Mouse (Mus musculus): ENCODE measurements at regions not wholly inside any gene's neighbourhood (a gene's known extent, or its start where the extent isn't known, plus 50 kb on each side); places are given as distances from the start of the nearest gene placed in this dataset.
"Not testable (repeated sequence)": the region's sequence is repeated elsewhere in the genome, so short reads cannot be mapped to it uniquely, and the experiment has no call there.

DNA sequence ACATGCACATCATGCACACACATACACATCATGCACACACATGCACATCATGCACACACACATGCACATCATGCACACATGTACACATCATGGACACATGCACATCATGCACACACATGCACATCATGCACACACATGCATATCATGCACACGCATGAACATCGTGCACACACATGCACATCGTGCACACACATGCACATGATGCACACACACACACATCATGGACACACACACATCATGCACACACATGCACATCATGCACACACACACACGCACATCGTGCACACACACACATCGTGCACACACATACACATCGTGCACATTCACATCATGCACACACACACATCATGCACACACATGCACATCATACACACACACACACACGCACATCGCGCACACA lies 104.9 kb upstream of the Gcfc2 start:
- dilution Hi-C loops (cut with MboI; ENCODE audit: extremely low pct_ligation_motif_present, extremely low pct_unique_long_range_greater_than_20kb, low sequenced_read_pairs), result no loop called here
- no peak for TF ChIP-seq TBP (conservative IDR thresholded peaks at IDR 0.05; ENCODE audit: low read depth, low read length)
- no peak for TF ChIP-seq CHD2 (IDR thresholded peaks at IDR 0.05; ENCODE audit: low read length)
- H3K9me3 ChIP-seq (replicated peaks; ENCODE audit: low read length), result peaks cover 73% of the 10 kb centered on the region
- no peak for DNase-seq (ENCODE audit: extremely low read depth)
- H3K4me3 ChIP-seq (replicated peaks in 1 of 3; ENCODE audit: low read depth in 2 of 3, low read length in 2 of 3, poor library complexity in 1 of 3), result peak overlapping the region in 1 of 3 experiments; percentile 8
- peaks cover 0 to 2% of the 10 kb centered on the region in 2 experiments for H3K36me3 ChIP-seq (replicated peaks in 1 of 2; ENCODE audit: control insufficient read depth in 1 of 2, insufficient read depth in 1 of 2, low read length in 1 of 2)
- peaks cover 0 to 4% of the 10 kb centered on the region in 2 experiments; a peak in 1 of 4 replicates for H3K4me1 ChIP-seq (ENCODE audit: control insufficient read depth in 1 of 2, insufficient read depth in 2 of 2)
- no peaks in the 10 kb centered on the region for H3K27me3 ChIP-seq (replicated peaks)
- H3K27ac ChIP-seq (ENCODE audit: insufficient read depth, low read depth), result no peak overlapping the region
- no peak overlapping the region for H3K4me2 ChIP-seq (ENCODE audit: insufficient read depth, low read depth, poor library complexity, severe bottlenecking)
- no peaks in the 10 kb centered on the region for H3K79me2 ChIP-seq (replicated peaks; ENCODE audit: control insufficient read depth, extremely low read depth, insufficient read depth, poor library complexity, severe bottlenecking)
- in situ Hi-C loops (cut with MboI; ENCODE audit: low pct_ligation_motif_present, low pct_unique_long_range_greater_than_20kb, low sequenced_read_pairs), result no loop called here
- H3K9ac ChIP-seq (ENCODE audit: insufficient read depth, low read depth), result no peak overlapping the region

DNA sequence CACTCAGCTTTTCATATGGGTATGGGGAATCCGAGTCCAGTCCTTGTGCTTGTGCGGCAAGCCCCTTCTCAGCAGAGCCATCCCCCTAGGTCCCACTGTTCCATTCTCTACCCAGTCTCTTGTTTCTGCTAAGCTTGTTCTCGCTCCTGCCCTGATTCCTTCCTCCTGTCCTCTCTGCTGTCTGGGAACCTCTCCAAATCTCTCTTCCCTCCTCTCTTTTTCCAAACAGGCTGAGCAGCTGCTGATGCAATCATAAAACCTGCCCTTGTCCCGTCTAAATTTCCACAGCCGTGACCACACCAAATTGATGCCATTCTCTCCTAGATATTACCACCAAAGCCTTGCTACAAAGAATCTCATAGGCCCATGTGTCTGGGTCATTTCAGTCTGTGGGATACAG lies 103.4 kb upstream of the Gcfc2 start:
- Histone ChIP-seq H3K27me3 (replicated peaks) (no peaks in the 10 kb centered on the region), H3K36me3 (replicated peaks in 1 of 2; ENCODE audit: control insufficient read depth in 1 of 2, insufficient read depth in 1 of 2, low read length in 1 of 2) (peaks cover 0 to 2% of the 10 kb centered on the region in 2 experiments), H3K9ac (ENCODE audit: insufficient read depth, low read depth) (no peak overlapping the region), H3K9me3 (replicated peaks; ENCODE audit: low read length) (peaks cover 67% of the 10 kb centered on the region), H3K4me2 (ENCODE audit: insufficient read depth, low read depth, poor library complexity, severe bottlenecking) (no peak overlapping the region), H3K79me2 (replicated peaks; ENCODE audit: control insufficient read depth, extremely low read depth, insufficient read depth, poor library complexity, severe bottlenecking) (no peaks in the 10 kb centered on the region), H3K4me3 (replicated peaks in 1 of 3; ENCODE audit: low read depth in 2 of 3, low read length in 2 of 3, poor library complexity in 1 of 3) (no peak overlapping the region), H3K27ac (ENCODE audit: insufficient read depth, low read depth) (no peak overlapping the region), H3K4me1 (ENCODE audit: control insufficient read depth in 1 of 2, insufficient read depth in 2 of 2) (peaks cover 0 to 4% of the 10 kb centered on the region in 2 experiments; a peak in 1 of 4 replicates)
- in situ Hi-C loops (cut with MboI; ENCODE audit: low pct_ligation_motif_present, low pct_unique_long_range_greater_than_20kb, low sequenced_read_pairs), result no loop called here
- TF ChIP-seq E2F4 (IDR thresholded peaks at IDR 0.05; ENCODE audit: insufficient replicate concordance, low read depth, low read length) (no peak), CTCF (conservative IDR thresholded peaks at IDR 0.05 in 1 of 2, IDR thresholded peaks at IDR 0.05 in 1 of 2; ENCODE audit: low read depth in 2 of 2, low read length in 2 of 2) (no peak), MAX (IDR thresholded peaks at IDR 0.05; ENCODE audit: low read length) (no peak), TBP (conservative IDR thresholded peaks at IDR 0.05; ENCODE audit: low read depth, low read length) (no peak), CHD2 (IDR thresholded peaks at IDR 0.05; ENCODE audit: low read length) (no peak), USF2 (conservative IDR thresholded peaks at IDR 0.05; ENCODE audit: low read depth, low read length) (no peak), MAZ (IDR thresholded peaks at IDR 0.05; ENCODE audit: low read depth, low read length) (no peak), MXI1 (IDR thresholded peaks at IDR 0.05; ENCODE audit: low read depth, low read length) (no peak), POLR2A (IDR thresholded peaks at IDR 0.05; ENCODE audit: low read depth, low read length) (no peak), RCOR1 (conservative IDR thresholded peaks at IDR 0.05; ENCODE audit: low read depth, low read length) (no peak), EP300 (IDR thresholded peaks at IDR 0.05; ENCODE audit: low read length) (no peak), KAT2A (IDR thresholded peaks at IDR 0.05; ENCODE audit: insufficient replicate concordance, low read length) (no peak), MAFK (IDR thresholded peaks at IDR 0.05; ENCODE audit: insufficient replicate concordance, low read length) (no peak), CHD1 (IDR thresholded peaks at IDR 0.05; ENCODE audit: low read depth, low read length) (no peak)
- DNase-seq (ENCODE audit: extremely low read depth), result no peak
- dilution Hi-C loops (cut with MboI; ENCODE audit: extremely low pct_ligation_motif_present, extremely low pct_unique_long_range_greater_than_20kb, low sequenced_read_pairs), result no loop called here

DNA sequence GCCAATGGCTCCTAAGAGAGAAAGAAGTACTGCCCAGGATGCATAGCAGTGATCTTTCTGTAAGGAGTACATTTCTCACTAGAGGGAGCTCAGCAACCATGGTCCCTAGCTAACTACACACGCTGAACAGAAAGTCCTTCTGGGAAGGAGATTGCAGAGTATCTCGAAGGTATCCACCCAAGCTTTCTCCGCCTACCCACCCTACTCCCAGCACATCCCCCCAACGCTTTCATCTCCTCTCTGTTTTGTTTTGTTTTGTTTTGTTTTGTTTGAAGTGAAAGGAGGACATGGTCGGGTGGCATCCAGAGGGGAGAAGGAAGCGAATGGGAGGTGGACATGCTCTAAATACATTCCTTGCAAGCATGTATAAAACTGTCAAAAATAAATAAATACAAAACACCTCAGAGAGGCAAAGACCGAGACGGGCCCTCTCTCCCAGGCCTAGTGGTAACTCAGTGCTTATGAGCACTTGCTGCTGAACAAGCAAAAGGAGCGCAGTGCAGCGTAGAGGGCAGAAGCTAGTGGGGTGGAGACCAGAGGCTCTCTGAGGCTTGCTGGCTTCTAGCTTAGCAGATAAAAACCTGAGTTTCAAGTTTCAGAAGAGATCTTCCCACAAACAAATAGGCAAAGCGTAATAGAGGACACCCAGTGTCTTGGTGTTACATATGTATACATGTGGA lies 83.9 kb upstream of the Gcfc2 start:
- dilution Hi-C loops (cut with MboI; ENCODE audit: extremely low pct_ligation_motif_present, extremely low pct_unique_long_range_greater_than_20kb, low sequenced_read_pairs) (no loop called here), in situ Hi-C loops (cut with MboI; ENCODE audit: low pct_ligation_motif_present, low pct_unique_long_range_greater_than_20kb, low sequenced_read_pairs) (no loop called here)

DNA sequence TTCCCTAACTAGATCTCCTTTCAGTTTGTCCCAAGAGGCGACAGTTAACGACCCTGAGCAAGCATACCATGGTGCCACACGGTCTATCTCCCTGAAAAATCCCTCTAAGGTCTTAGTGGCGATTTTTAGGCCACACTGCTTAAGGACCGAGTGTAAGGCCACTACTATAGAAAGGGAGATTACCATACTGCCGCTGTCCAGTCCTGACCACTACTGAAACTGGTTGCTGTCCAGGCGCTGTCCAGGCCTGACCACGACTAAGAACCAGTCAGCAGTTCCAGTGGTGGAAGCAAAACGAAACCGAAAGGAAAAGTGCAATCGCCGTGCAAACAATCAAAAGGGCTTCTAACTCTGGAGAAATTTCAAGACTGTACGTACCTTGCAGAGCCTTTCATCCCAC lies 55.3 kb upstream of the Gcfc2 start:
- dilution Hi-C loops (cut with MboI; ENCODE audit: extremely low pct_ligation_motif_present, extremely low pct_unique_long_range_greater_than_20kb, low sequenced_read_pairs); H3K4me2 ChIP-seq (ENCODE audit: insufficient read depth, low read depth, poor library complexity, severe bottlenecking); H3K9ac ChIP-seq (ENCODE audit: insufficient read depth, low read depth); H3K27ac ChIP-seq (ENCODE audit: insufficient read depth, low read depth); DNase-seq (ENCODE audit: extremely low read depth); H3K4me1 ChIP-seq (ENCODE audit: control insufficient read depth in 1 of 2, insufficient read depth in 2 of 2); H3K36me3 ChIP-seq (replicated peaks in 1 of 2; ENCODE audit: control insufficient read depth in 1 of 2, insufficient read depth in 1 of 2, low read length in 1 of 2); H3K4me3 ChIP-seq (replicated peaks in 1 of 3; ENCODE audit: low read depth in 2 of 3, low read length in 2 of 3, poor library complexity in 1 of 3); H3K27me3 ChIP-seq (replicated peaks); H3K9me3 ChIP-seq (replicated peaks; ENCODE audit: low read length); in situ Hi-C loops (cut with MboI; ENCODE audit: low pct_ligation_motif_present, low pct_unique_long_range_greater_than_20kb, low sequenced_read_pairs); H3K79me2 ChIP-seq (replicated peaks; ENCODE audit: control insufficient read depth, extremely low read depth, insufficient read depth, poor library complexity, severe bottlenecking): not testable (repeated sequence)

More for the DNA sequence above, 83.9 kb upstream of the Gcfc2 start:
- H3K27ac ChIP-seq (ENCODE audit: insufficient read depth, low read depth), result no peak overlapping the region
- H3K27me3 ChIP-seq (replicated peaks), result no peaks in the 10 kb centered on the region
- TF ChIP-seq GABPA (IDR thresholded peaks at IDR 0.05; ENCODE audit: insufficient replicate concordance, low read depth, low read length), result no peak
- peak in 1 of 2 experiments; percentile 44; a peak in 1 of 4 replicates for TF ChIP-seq CTCF (conservative IDR thresholded peaks at IDR 0.05 in 1 of 2, IDR thresholded peaks at IDR 0.05 in 1 of 2; ENCODE audit: low read depth in 2 of 2, low read length in 2 of 2)
- TF ChIP-seq JUND (conservative IDR thresholded peaks at IDR 0.05; ENCODE audit: low read depth, low read length), result no peak
- TF ChIP-seq USF2 (conservative IDR thresholded peaks at IDR 0.05; ENCODE audit: low read depth, low read length), result no peak
- TF ChIP-seq RAD21 (IDR thresholded peaks at IDR 0.05; ENCODE audit: low read depth, low read length), result peak; percentile 47
- H3K9me3 ChIP-seq (replicated peaks; ENCODE audit: low read length), result peaks cover 42% of the 10 kb centered on the region
- H3K4me1 ChIP-seq (ENCODE audit: control insufficient read depth in 1 of 2, insufficient read depth in 2 of 2), result no peaks in the 10 kb centered on the region
- no peak for DNase-seq (ENCODE audit: extremely low read depth)
- no peaks in the 10 kb centered on the region for H3K36me3 ChIP-seq (replicated peaks in 1 of 2; ENCODE audit: control insufficient read depth in 1 of 2, insufficient read depth in 1 of 2, low read length in 1 of 2)
- no peak overlapping the region for H3K9ac ChIP-seq (ENCODE audit: insufficient read depth, low read depth)
- no peaks in the 10 kb centered on the region for H3K79me2 ChIP-seq (replicated peaks; ENCODE audit: control insufficient read depth, extremely low read depth, insufficient read depth, poor library complexity, severe bottlenecking)
- no peak overlapping the region for H3K4me3 ChIP-seq (replicated peaks in 1 of 3; ENCODE audit: low read depth in 2 of 3, low read length in 2 of 3, poor library complexity in 1 of 3)
- no peak overlapping the region for H3K4me2 ChIP-seq (ENCODE audit: insufficient read depth, low read depth, poor library complexity, severe bottlenecking)

Data from CH12.LX (cell line).